Comparison of ENCODE assay signal across 28 mouse cellular contexts in the genomic region with DNA sequence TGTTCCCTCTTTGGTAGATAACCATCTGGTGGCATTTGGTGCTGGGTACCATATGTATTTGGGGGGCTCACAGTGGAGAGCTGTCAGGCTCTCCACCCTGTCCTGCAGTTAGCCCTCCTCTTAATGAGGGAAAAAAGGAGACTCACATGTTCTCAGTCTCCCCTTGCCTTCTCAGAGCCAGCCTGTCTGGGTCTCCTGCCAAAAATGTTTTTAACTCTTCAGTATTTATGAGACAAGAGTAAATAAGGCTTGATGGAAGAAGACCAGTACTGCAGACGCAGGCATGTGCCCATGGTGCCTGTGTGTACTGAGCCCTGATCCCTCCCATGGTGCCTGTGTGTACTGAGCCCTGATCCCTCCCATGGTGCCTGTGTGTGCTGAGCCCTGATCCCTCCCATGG.
DNase-seq lines count a peak whose midpoint lies in the region; ATAC-seq and TF ChIP-seq lines count a peak whose summit lies in the region.
"Had no signal": no experiment of that assay in that cellular context is flagged by ENCODE, and none has a peak within 500 bp of the region (broad histone marks: within the 10 kb centered on the region; RNA-seq: fewer than 3 reads in every experiment).

No protein-coding gene starts in this region.

- H3K4me1 ChIP-seq in embryonic facial prominence, embryonic 13.5 days = peaks cover 50% of the 10 kb centered on the region
- H3K4me1 ChIP-seq in embryonic facial prominence, embryonic 10.5 days = peaks cover 19% of the 10 kb centered on the region
- peaks cover 14% of the 10 kb centered on the region for H3K4me1 ChIP-seq in kidney, postnatal 0 days (replicated peaks; ENCODE audit: insufficient read depth, low read length)
- H3K4me1 ChIP-seq in heart, embryonic 12.5 days (replicated peaks) = peaks cover 5% of the 10 kb centered on the region
- H3K4me1 ChIP-seq: intestine, embryonic 15.5 days had no signal

- 64% methylated on average over 1 of the region's 1 CpGs for WGBS in embryonic facial prominence, embryonic 13.5 days
- 95% methylated on average over 1 of the region's 1 CpGs for WGBS in embryonic facial prominence, embryonic 10.5 days
- WGBS in kidney, postnatal 0 days = 53% methylated on average over 1 of the region's 1 CpGs
- 73% methylated on average over 1 of the region's 1 CpGs for WGBS in heart, embryonic 12.5 days

- no peak for TF ChIP-seq CTCF in kidney, postnatal 0 days (IDR thresholded peaks at IDR 0.05; ENCODE audit: low read depth)

- peaks cover 3% of the 10 kb centered on the region; the same call in 1 of the 2 replicates for H3K27me3 ChIP-seq in embryonic facial prominence, embryonic 13.5 days
- peaks cover 20% of the 10 kb centered on the region for H3K27me3 ChIP-seq in embryonic facial prominence, embryonic 10.5 days (replicated peaks; ENCODE audit: low read depth, poor library complexity, severe bottlenecking)
- no peaks in the 10 kb centered on the region for H3K27me3 ChIP-seq in kidney, postnatal 0 days (ENCODE audit: insufficient read depth, low read length)
- peaks cover 3% of the 10 kb centered on the region; the same call in 1 of the 2 replicates for H3K27me3 ChIP-seq in heart, embryonic 12.5 days (replicated peaks)
- H3K27me3 ChIP-seq: forebrain, embryonic 13.5 days; Patski had no signal

- no peak for DNase-seq in embryonic facial prominence, embryonic 10.5 days (ENCODE audit: low spot score)
- DNase-seq in kidney, postnatal 0 days (ENCODE audit: low spot score) = peak; percentile 34
- no peak for DNase-seq in kidney, adult 8-10 months
- peak; percentile 26 for DNase-seq in NIH3T3 (ENCODE audit: low read depth)
- DNase-seq: adrenal gland, postnatal 10 days; adrenal gland, postnatal 36 days; cerebellum, adult 11-12 months; cerebellum, adult 8-10 months; cerebellum, postnatal 10 days; cerebellum, postnatal 36 days; embryo, embryonic 11 days; gastrocnemius, postnatal 14 days; heart, adult 11 months; heart, postnatal 10 days; heart, postnatal 36 days had no signal

- no peak overlapping the region for H3K4me3 ChIP-seq in embryonic facial prominence, embryonic 13.5 days
- no peak overlapping the region for H3K4me3 ChIP-seq in embryonic facial prominence, embryonic 10.5 days
- no peak overlapping the region for H3K4me3 ChIP-seq in kidney, postnatal 0 days (replicated peaks; ENCODE audit: low read depth, low read length)
- H3K4me3 ChIP-seq in heart, embryonic 12.5 days = no peak overlapping the region
- H3K4me3 ChIP-seq: erythroblast, embryonic 14.5 days; forebrain, embryonic 13.5 days; gastrocnemius, adult 2 months; heart, embryonic 15.5 days; hindbrain, embryonic 10.5 days; hindbrain, embryonic 13.5 days; intestine, embryonic 15.5 days had no signal

- ATAC-seq in embryonic facial prominence, embryonic 13.5 days (ENCODE audit: insufficient number of reproducible peaks, insufficient read depth, low FRiP score, low TSS enrichment, low read depth) = no peak
- ATAC-seq in kidney, postnatal 0 days (replicated peaks; ENCODE audit: low FRiP score, low read depth) = no peak
- no peak for ATAC-seq in heart, embryonic 12.5 days (ENCODE audit: insufficient number of reproducible peaks, low FRiP score)
- ATAC-seq: forebrain, embryonic 13.5 days; forebrain, embryonic 16.5 days; hindbrain, embryonic 16.5 days; intestine, embryonic 15.5 days; Patski had no signal

- H3K9ac ChIP-seq in embryonic facial prominence, embryonic 13.5 days = no peak overlapping the region
- no peak overlapping the region for H3K9ac ChIP-seq in kidney, postnatal 0 days (ENCODE audit: low read depth, low read length)
- H3K9ac ChIP-seq in heart, embryonic 12.5 days = no peak overlapping the region
- H3K9ac ChIP-seq: forebrain, embryonic 13.5 days; heart, embryonic 15.5 days; hindbrain, embryonic 13.5 days; intestine, embryonic 15.5 days had no signal

- H3K9me3 ChIP-seq in embryonic facial prominence, embryonic 13.5 days = no peaks in the 10 kb centered on the region
- H3K9me3 ChIP-seq in embryonic facial prominence, embryonic 10.5 days = no peaks in the 10 kb centered on the region
- H3K9me3 ChIP-seq in kidney, postnatal 0 days (replicated peaks; ENCODE audit: low read length) = no peaks in the 10 kb centered on the region
- H3K9me3 ChIP-seq in heart, embryonic 12.5 days (replicated peaks) = no peaks in the 10 kb centered on the region
- H3K9me3 ChIP-seq: forebrain, embryonic 13.5 days; heart, embryonic 15.5 days; hindbrain, embryonic 10.5 days; hindbrain, embryonic 13.5 days; intestine, embryonic 15.5 days had no signal

- no peak overlapping the region for H3K4me2 ChIP-seq in embryonic facial prominence, embryonic 13.5 days
- H3K4me2 ChIP-seq in kidney, postnatal 0 days (ENCODE audit: low read length) = no peak overlapping the region
- no peak overlapping the region for H3K4me2 ChIP-seq in heart, embryonic 12.5 days
- H3K4me2 ChIP-seq: forebrain, embryonic 13.5 days; heart, embryonic 11.5 days; heart, embryonic 15.5 days; hindbrain, embryonic 13.5 days; intestine, embryonic 15.5 days had no signal

- no peaks in the 10 kb centered on the region for H3K36me3 ChIP-seq in embryonic facial prominence, embryonic 13.5 days
- no peaks in the 10 kb centered on the region for H3K36me3 ChIP-seq in embryonic facial prominence, embryonic 10.5 days (replicated peaks)
- no peaks in the 10 kb centered on the region for H3K36me3 ChIP-seq in kidney, postnatal 0 days (ENCODE audit: insufficient read depth, low read length)
- no peaks in the 10 kb centered on the region for H3K36me3 ChIP-seq in heart, embryonic 12.5 days
- H3K36me3 ChIP-seq: heart, embryonic 15.5 days; hindbrain, embryonic 10.5 days; hindbrain, embryonic 13.5 days; intestine, embryonic 15.5 days had no signal

- H3K27ac ChIP-seq in embryonic facial prominence, embryonic 13.5 days = peak overlapping the region; percentile 77
- H3K27ac ChIP-seq in embryonic facial prominence, embryonic 10.5 days (replicated peaks) = no peak overlapping the region
- no peak overlapping the region; the same call in 1 of the 2 replicates for H3K27ac ChIP-seq in kidney, postnatal 0 days
- H3K27ac ChIP-seq in heart, embryonic 12.5 days (ENCODE audit: poor library complexity, severe bottlenecking) = no peak overlapping the region
- H3K27ac ChIP-seq: forebrain, embryonic 13.5 days; gastrocnemius, adult 2 months; heart, embryonic 15.5 days; hindbrain, embryonic 10.5 days; hindbrain, embryonic 13.5 days; intestine, embryonic 15.5 days had no signal

Comparison
In these comparisons a context has a peak if more than half of its experiments do, and no peak if none do; other contexts are left out.
1. DNase-seq: peak in kidney, postnatal 0 days (single experiment) and NIH3T3 (single experiment); none in embryonic facial prominence, embryonic 10.5 days (single experiment) and kidney, adult 8-10 months (0 of 2).